Mouse (Mus musculus) E14TG2a.4 (cell line): ENCODE data around the gene Srrm3.

ENCODE experiments used
- CTCF ChIP-seq: conservative IDR thresholded peaks from 2 replicates; pipeline ENCODE4 v1.5.1; 2014; ENCODE audit warnings: low read length
- NANOG ChIP-seq: IDR thresholded peaks from 2 replicates; pipeline ENCODE4 v1.6.1; 2014; ENCODE audit warnings: borderline replicate concordance, low read length, mixed read lengths

GRCm38 (mm10) chr5:135916601-135917000, 109.9 kb downstream of the Srrm3 start:
- no peak for TF ChIP-seq CTCF
- no peak for TF ChIP-seq NANOG
